Mouse (Mus musculus) CH12F3 (cell line): Measurements from ENCODE around the gene Nes.

Experiments used
- in situ Hi-C: fragments of 300-500 bp; cut with MboI; formaldehyde crosslinking; loops from 2 replicates; pipeline ENCODE4 v1.14.3; 2020; ENCODE audit warnings: low sequenced_read_pairs

Nes gene

DNA sequence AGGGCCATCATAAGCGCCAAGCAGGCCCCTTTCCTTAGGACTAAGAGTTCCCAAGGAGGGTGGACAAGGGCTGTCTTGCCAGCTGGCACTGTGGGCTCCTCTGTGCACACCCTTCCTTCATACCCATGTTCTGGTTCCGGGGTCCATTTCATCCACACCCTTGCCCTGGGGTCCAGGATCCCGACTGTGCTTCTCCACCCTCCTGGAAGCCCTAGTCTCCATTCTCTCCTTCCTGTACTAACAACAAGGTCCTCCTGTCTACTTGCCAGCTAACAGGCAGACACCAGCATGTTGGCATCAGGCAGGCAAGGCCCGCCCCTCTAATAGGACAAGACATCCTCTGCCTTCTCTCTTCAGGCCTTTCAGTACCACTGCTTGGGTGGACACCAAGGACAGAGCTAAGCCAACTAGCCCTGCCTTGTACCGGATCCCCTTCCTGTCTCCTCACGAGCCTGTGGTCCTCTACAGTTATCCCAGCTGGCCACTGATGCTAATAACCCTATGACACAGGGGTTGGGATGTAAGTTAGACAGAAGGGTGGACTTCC lies 10.4 kb downstream of the Nes start:
- in situ Hi-C loops, result no loop called here

GRCm38 (mm10) chr3:87981894-87982835 lies 11.3 kb downstream of the Nes start:
- in situ Hi-C loops, result no loop called here

GRCm38 (mm10) chr3:87982836-87983601 lies 12.1 kb downstream of the Nes start:
- in situ Hi-C loops, result no loop called here

DNA sequence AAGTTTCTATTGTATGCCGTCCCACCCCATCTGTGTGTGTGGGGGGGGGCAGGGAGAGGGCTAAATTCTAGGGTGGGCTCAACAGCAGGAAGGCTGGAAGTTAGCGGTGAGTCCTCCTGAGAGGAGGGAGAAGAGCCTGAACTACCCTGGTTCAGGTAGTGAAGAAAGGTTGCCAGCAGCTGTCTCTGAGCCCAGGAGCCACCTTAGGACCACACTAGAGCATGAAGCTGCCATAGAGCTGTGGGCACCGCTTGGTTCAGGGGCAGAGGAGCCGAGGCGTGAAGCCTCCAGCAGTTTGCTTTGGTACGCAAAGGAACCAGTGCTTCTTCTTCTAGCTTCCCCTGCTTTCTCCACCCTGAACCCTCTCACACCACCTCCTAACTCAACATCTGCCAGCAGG lies 12.7 kb downstream of the Nes start:
- in situ Hi-C loops, result no loop called here

DNA sequence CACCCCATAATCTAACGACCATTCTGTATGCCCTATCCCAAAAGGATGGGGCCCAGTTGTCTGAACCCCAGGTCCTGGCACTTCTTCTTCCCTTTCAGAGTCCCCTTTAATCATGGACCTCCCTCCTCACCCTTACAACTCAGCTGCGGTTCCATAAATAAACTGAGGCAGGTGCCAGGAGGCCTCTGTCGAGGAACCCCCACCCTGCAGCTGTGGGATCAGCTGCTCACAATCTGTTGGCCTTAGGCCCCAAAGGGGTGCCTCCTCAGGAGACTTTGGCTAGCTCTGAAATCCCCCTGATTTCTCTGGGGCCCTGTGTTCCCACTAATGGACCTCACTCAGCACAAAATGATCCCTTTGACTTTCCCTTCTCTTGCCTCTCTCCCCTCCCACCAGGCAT lies 13.2 kb downstream of the Nes start:
- in situ Hi-C loops, result no loop called here

DNA sequence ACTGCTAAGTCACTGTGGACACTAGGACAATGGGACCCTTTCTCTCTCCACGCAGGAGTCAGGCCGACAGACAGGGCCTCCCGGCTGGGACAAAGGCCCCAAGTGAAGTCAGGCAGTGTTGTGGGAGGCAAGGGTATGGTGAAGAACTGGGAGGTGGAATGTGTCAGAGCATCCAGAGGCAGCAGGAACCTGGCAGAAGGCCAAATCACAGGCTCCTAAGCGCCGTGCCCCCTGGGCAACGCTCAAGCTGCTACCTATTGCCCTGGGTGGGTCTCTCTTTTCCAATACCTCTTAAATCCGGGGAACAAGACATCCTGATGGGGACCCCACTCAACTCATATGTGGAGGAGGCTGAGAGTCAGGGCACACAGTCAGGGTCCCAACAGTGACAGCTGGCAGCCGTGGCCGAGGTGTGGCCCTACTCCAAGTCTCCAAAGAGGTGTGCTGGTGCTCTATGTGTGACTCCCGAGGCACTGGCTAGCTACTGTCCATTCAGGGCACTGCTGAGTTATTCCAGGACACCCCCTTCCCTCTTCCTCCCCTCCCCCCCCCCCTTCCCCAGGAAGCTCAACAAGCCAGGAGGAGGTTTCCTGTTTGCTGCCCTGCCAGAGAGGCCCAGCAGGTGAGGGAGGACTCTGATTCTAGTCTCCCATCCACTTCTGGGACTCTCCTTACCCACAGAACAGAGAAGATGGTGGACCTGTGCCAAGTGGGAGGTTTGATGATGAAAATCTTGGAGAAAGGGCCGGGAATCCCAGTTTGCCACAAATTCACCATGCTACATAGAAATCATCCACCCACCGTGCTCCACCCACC lies 14.8 kb downstream of the Nes start:
- in situ Hi-C loops, result no loop called here

GRCm38 (mm10) chr3:87986868-87987267 lies 16.0 kb downstream of the Nes start:
- in situ Hi-C loops, result no loop called here

DNA sequence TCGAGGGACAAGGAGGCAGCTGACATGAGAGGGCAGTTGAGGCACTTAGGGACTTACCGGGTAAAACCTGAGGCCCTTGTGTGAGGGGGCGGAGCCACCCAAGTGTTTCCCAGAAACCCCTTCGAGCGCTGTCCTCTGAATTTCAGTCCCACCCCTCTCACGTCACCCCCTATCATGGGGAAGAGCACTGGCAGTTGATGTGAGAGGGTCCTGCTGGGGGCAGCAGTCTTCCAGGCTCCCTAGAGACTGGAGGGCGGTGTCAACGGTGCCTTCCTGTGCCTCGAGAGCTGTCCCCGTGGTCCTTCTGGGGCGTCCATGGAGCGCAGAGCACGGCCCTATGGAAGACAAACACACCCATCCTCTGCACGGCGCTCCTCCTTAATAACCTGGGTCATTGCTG lies 16.8 kb downstream of the Nes start:
- in situ Hi-C loops, result no loop called here

GRCm38 (mm10) chr3:87988068-87988467 lies 17.2 kb downstream of the Nes start:
- in situ Hi-C loops, result no loop called here

- in situ Hi-C loops, result no loop called here
Observed at GRCm38 (mm10) chr3:87989935-87990334, 19.1 kb downstream of the Nes start.

DNA sequence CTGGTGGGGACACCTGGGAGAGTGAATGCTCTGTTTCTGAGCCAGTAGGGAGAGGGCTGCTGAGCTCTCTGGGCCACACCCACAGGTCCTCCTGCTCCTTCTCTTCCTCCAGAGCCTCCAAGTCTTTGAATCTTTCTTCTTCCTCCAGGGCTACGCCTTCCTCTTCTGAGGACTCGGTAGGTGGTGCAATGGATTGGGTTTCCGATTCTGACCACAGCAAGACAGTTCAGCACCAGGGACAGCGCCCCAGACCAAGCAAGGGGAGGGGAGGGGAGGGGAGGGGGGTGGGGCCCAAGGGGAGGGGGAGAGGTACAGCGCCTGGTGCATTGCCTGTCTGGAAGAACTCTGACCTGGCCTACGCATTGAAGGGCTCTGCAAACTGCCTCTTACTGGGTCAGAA lies 22.6 kb downstream of the Nes start:
- in situ Hi-C loops, result no loop called here

GRCm38 (mm10) chr3:87995331-87995730 lies 24.5 kb downstream of the Nes start:
- in situ Hi-C loops, result no loop called here

GRCm38 (mm10) chr3:87996401-87996800 lies 25.5 kb downstream of the Nes start:
- in situ Hi-C loops, result no loop called here

DNA sequence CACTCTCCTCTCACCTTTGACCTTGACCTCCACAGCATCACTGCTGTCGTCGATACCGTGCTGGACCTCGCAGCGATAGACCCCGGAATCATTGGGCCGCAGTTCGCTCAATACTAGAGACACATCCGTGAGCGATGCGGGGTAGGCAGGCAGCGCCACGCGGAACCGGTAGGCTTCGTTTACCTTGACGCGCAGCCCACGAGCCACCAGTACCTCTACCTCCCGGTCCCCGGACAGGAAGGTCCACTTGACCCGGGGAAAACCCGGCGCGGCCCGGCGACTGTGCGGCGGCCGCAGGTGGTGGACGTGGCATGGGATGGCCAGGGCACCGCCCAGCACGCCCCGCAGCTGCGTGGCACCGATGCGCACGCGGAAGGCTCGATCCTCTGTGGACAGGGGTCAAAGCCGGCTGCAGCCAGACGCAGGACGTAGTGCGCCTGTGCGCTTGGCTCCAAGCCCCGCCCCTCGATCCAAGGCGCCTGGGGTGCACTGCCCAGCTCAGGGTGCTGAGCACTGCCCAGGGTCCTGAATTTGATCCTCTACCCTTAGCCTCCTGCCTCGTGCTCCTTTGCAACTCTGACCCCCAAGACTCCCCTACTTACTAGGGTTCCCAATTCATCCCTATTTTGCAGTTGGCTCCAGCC lies 26.2 kb downstream of the Nes start:
- in situ Hi-C loops, result no loop called here

- in situ Hi-C loops, result no loop called here
Observed at GRCm38 (mm10) chr3:87998747-87999146, 27.9 kb downstream of the Nes start.

GRCm38 (mm10) chr3:87999243-87999895 lies 28.5 kb downstream of the Nes start:
- in situ Hi-C loops, result no loop called here

GRCm38 (mm10) chr3:88000181-88000580 lies 29.3 kb downstream of the Nes start, which contains the start of gene Bcan:
Gene Bcan, minus strand, starts transcription at chr3:88000230.
- in situ Hi-C loops, result no loop called here

DNA sequence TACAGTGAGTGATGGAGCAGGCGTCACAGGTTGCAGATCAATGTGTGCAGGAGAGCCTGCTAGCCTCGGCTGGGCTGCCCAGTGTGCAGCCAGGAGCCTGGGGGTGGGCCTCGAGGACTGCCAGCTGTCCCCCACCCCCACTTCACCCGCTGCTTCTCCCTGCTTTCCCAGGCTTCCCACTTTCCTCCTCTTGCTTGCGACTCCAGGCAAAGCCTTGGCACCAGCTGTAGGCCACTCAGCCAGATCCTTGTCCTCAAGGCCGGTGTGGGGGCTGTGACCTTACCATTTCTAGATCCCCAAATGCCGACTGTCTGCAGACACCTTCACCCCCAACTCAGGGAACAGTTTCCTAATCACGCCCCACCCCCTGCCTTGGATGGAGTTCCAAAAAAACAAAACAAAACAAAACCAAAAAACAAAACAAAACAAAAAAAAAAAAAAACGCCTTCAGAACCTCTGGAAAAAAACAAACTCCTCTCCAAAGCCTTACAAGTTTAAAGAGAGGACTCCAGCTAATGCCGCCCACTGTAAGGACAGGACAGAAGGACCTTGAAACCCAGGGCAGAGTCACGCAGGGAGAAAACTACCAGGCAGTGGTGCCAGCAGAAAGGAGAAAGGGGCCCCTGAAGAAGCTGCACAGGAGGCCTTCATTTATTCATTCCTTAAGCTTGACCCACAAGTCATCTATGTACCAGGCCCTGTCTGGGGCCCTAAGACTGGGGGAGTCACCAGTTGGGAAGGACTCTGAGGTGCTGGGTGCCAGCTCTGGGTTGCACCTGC lies 30.1 kb downstream of the Nes start:
- in situ Hi-C loops, result no loop called here
